Mouse (Mus musculus): ENCODE data around the gene Grin2b. TPM values are rescaled to one million over a fixed set of nuclear protein-coding genes. Genes with fewer than 3 reads are reported as not detected.

Grin2b gene
- polyA plus RNA-seq, 1 experiment from 2014 or later = not detected

- ATAC-seq (ENCODE audit: low FRiP score, low TSS enrichment) (no peak), DNase-seq (ENCODE audit: low spot score) (no peak)
- H3K36me3 ChIP-seq (ENCODE audit: control insufficient read depth, insufficient read depth, low read length) = no peaks in the 10 kb centered on the region
- 84% methylated on average over 10 of the region's 10 CpGs for WGBS
- H3K27ac ChIP-seq (replicated peaks) = no peak overlapping the region
- TF ChIP-seq CTCF (IDR thresholded peaks at IDR 0.05; ENCODE audit: low read depth) = no peak
- no peak for TF ChIP-seq EP300 (optimal IDR thresholded peaks at IDR 0.05)
- no peak overlapping the region for H3K4me3 ChIP-seq (ENCODE audit: low read depth, low read length)
- H3K4me2 ChIP-seq (replicated peaks; ENCODE audit: low read depth) = no peak overlapping the region
- no peaks in the 10 kb centered on the region for H3K4me1 ChIP-seq (replicated peaks; ENCODE audit: control insufficient read depth, insufficient read depth)
- no peaks in the 10 kb centered on the region for H3K9me3 ChIP-seq (ENCODE audit: control insufficient read depth, low read length)
- H3K27me3 ChIP-seq (ENCODE audit: control insufficient read depth, insufficient read depth, low read length) = no peaks in the 10 kb centered on the region
- H3K9ac ChIP-seq (ENCODE audit: low read length) = no peak overlapping the region
Measured at GRCm38 (mm10) chr6:135959629-135960028, 213.7 kb downstream of the Grin2b start.

- no peaks in the 10 kb centered on the region for H3K36me3 ChIP-seq (ENCODE audit: control insufficient read depth, insufficient read depth, low read length)
- no peak overlapping the region for H3K27ac ChIP-seq (replicated peaks)
- H3K4me3 ChIP-seq (ENCODE audit: low read depth, low read length) = no peak overlapping the region
- ATAC-seq (ENCODE audit: low FRiP score, low TSS enrichment) (no peak), DNase-seq (ENCODE audit: low spot score) (no peak)
- TF ChIP-seq EP300 (optimal IDR thresholded peaks at IDR 0.05) (no peak), CTCF (IDR thresholded peaks at IDR 0.05; ENCODE audit: low read depth) (no peak)
- H3K27me3 ChIP-seq (ENCODE audit: control insufficient read depth, insufficient read depth, low read length) = no peaks in the 10 kb centered on the region
- H3K9ac ChIP-seq (ENCODE audit: low read length) = no peak overlapping the region
- no peaks in the 10 kb centered on the region for H3K4me1 ChIP-seq (replicated peaks; ENCODE audit: control insufficient read depth, insufficient read depth)
- H3K9me3 ChIP-seq (ENCODE audit: control insufficient read depth, low read length) = no peaks in the 10 kb centered on the region
- WGBS = 80% methylated on average over 5 of the region's 5 CpGs
- no peak overlapping the region for H3K4me2 ChIP-seq (replicated peaks; ENCODE audit: low read depth)
Measured at GRCm38 (mm10) chr6:135951666-135952065, 221.6 kb downstream of the Grin2b start.

- 62% methylated on average over 5 of the region's 5 CpGs for WGBS
- no peak for TF ChIP-seq EP300 (optimal IDR thresholded peaks at IDR 0.05)
- no peak for TF ChIP-seq CTCF (IDR thresholded peaks at IDR 0.05; ENCODE audit: low read depth)
- Histone ChIP-seq H3K9ac (ENCODE audit: low read length) (no peak overlapping the region), H3K9me3 (ENCODE audit: control insufficient read depth, low read length) (no peaks in the 10 kb centered on the region), H3K27me3 (ENCODE audit: control insufficient read depth, insufficient read depth, low read length) (no peaks in the 10 kb centered on the region), H3K36me3 (ENCODE audit: control insufficient read depth, insufficient read depth, low read length) (no peaks in the 10 kb centered on the region), H3K27ac (replicated peaks) (no peak overlapping the region), H3K4me2 (replicated peaks; ENCODE audit: low read depth) (no peak overlapping the region), H3K4me3 (ENCODE audit: low read depth, low read length) (no peak overlapping the region), H3K4me1 (replicated peaks; ENCODE audit: control insufficient read depth, insufficient read depth) (no peaks in the 10 kb centered on the region)
- ATAC-seq (ENCODE audit: low FRiP score, low TSS enrichment) = no peak
- no peak for DNase-seq (ENCODE audit: low spot score)
Measured at GRCm38 (mm10) chr6:135945511-135945910, 227.8 kb downstream of the Grin2b start.

GRCm38 (mm10) chr6:135944358-135944757, 229.0 kb downstream of the Grin2b start:
- no peak overlapping the region for H3K4me2 ChIP-seq (replicated peaks; ENCODE audit: low read depth)
- H3K27ac ChIP-seq (replicated peaks) = no peak overlapping the region
- no peak for ATAC-seq (ENCODE audit: low FRiP score, low TSS enrichment)
- 73% methylated on average over 5 of the region's 5 CpGs for WGBS
- no peaks in the 10 kb centered on the region for H3K4me1 ChIP-seq (replicated peaks; ENCODE audit: control insufficient read depth, insufficient read depth)
- H3K9ac ChIP-seq (ENCODE audit: low read length) = no peak overlapping the region
- H3K9me3 ChIP-seq (ENCODE audit: control insufficient read depth, low read length) = no peaks in the 10 kb centered on the region
- H3K36me3 ChIP-seq (ENCODE audit: control insufficient read depth, insufficient read depth, low read length) = no peaks in the 10 kb centered on the region
- no peak overlapping the region for H3K4me3 ChIP-seq (ENCODE audit: low read depth, low read length)
- DNase-seq (ENCODE audit: low spot score) = no peak
- no peaks in the 10 kb centered on the region for H3K27me3 ChIP-seq (ENCODE audit: control insufficient read depth, insufficient read depth, low read length)
- no peak for TF ChIP-seq EP300 (optimal IDR thresholded peaks at IDR 0.05)
- no peak for TF ChIP-seq CTCF (IDR thresholded peaks at IDR 0.05; ENCODE audit: low read depth)

GRCm38 (mm10) chr6:135943121-135943617, 230.1 kb downstream of the Grin2b start:
- Histone ChIP-seq H3K27me3 (ENCODE audit: control insufficient read depth, insufficient read depth, low read length) (no peaks in the 10 kb centered on the region), H3K27ac (replicated peaks) (no peak overlapping the region), H3K4me2 (replicated peaks; ENCODE audit: low read depth) (no peak overlapping the region), H3K4me1 (replicated peaks; ENCODE audit: control insufficient read depth, insufficient read depth) (no peaks in the 10 kb centered on the region), H3K4me3 (ENCODE audit: low read depth, low read length) (no peak overlapping the region), H3K9me3 (ENCODE audit: control insufficient read depth, low read length) (no peaks in the 10 kb centered on the region), H3K36me3 (ENCODE audit: control insufficient read depth, insufficient read depth, low read length) (no peaks in the 10 kb centered on the region), H3K9ac (ENCODE audit: low read length) (no peak overlapping the region)
- TF ChIP-seq EP300 (optimal IDR thresholded peaks at IDR 0.05) (no peak), CTCF (IDR thresholded peaks at IDR 0.05; ENCODE audit: low read depth) (no peak)
- WGBS = 81% methylated on average over 6 of the region's 6 CpGs
- ATAC-seq (ENCODE audit: low FRiP score, low TSS enrichment) (no peak), DNase-seq (ENCODE audit: low spot score) (no peak)

- H3K27me3 ChIP-seq (ENCODE audit: control insufficient read depth, insufficient read depth, low read length) = no peaks in the 10 kb centered on the region
- no peak overlapping the region for H3K4me3 ChIP-seq (ENCODE audit: low read depth, low read length)
- ATAC-seq (ENCODE audit: low FRiP score, low TSS enrichment) = no peak
- H3K9me3 ChIP-seq (ENCODE audit: control insufficient read depth, low read length) = no peaks in the 10 kb centered on the region
- WGBS = 79% methylated on average over 3 of the region's 3 CpGs
- no peaks in the 10 kb centered on the region for H3K4me1 ChIP-seq (replicated peaks; ENCODE audit: control insufficient read depth, insufficient read depth)
- H3K4me2 ChIP-seq (replicated peaks; ENCODE audit: low read depth) = no peak overlapping the region
- no peak overlapping the region for H3K27ac ChIP-seq (replicated peaks)
- no peaks in the 10 kb centered on the region for H3K36me3 ChIP-seq (ENCODE audit: control insufficient read depth, insufficient read depth, low read length)
- no peak for DNase-seq (ENCODE audit: low spot score)
- no peak for TF ChIP-seq CTCF (IDR thresholded peaks at IDR 0.05; ENCODE audit: low read depth)
- no peak for TF ChIP-seq EP300 (optimal IDR thresholded peaks at IDR 0.05)
- no peak overlapping the region for H3K9ac ChIP-seq (ENCODE audit: low read length)
Measured at GRCm38 (mm10) chr6:135932924-135933323, 240.4 kb downstream of the Grin2b start.

All from stomach, postnatal 0 days (tissue).